Mouse (Mus musculus) lung, postnatal 10 days (tissue): ENCODE measurements at regions not wholly inside any gene's neighbourhood (a gene's known extent, or its start where the extent isn't known, plus 50 kb on each side); places are given as distances from the start of the nearest gene placed in this dataset.

Experiments
- DNase-seq: peaks from one replicate; pipeline ENCODE4 v3.0.0; 2021

- no peak for DNase-seq
Observed at GRCm38 (mm10) chr12:71627421-71628339, 203.2 kb upstream of the Daam1 start.

- no peak for DNase-seq
Observed at GRCm38 (mm10) chr12:71628340-71628738, 202.5 kb upstream of the Daam1 start.

GRCm38 (mm10) chr12:71628796-71629195, 202.1 kb upstream of the Daam1 start:
- DNase-seq: no peak

DNA sequence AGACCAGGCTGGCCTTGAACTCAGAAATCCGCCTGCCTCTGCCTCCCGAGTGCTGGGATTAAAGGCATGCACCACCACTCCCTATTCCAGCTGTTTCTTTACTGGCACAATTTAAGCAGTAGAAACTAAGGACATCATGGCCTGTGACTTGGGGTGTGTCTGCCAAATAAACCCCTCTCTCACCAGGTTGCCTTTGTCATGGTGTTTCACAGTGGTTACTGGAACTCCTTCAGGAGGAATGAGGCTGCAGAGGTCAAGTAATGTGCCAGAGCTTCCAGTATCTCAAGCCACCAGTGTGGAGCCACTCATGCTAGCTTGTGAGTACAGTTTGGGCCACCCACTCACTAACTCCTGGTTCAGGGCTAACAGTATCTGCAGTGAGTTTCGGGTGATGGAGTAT, 200.5 kb upstream of the Daam1 start:
- DNase-seq: no peak

GRCm38 (mm10) chr12:71636300-71636699, 194.6 kb upstream of the Daam1 start:
- DNase-seq: no peak

DNA sequence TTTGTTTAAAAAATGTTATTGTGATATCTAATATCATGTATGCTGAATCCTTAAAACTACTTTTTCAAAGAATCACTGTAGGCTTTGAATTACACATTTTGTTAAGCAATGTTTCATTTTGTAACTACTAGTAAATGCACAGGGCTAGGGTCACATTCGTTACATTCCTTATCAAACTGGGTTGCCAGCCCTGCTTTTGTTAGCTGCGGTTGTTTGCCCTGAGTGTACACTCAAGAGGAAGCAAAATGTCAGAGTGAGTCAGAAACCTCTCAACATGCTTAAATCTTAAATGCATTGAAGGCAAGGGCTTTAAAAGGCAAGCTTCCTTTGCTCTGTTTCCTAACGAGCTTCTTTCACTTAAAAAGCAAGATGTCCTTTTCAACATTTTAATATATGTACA, 193.6 kb upstream of the Daam1 start:
- no peak for DNase-seq

- no peak for DNase-seq
Observed at GRCm38 (mm10) chr12:71638246-71638645, 192.6 kb upstream of the Daam1 start.

DNA sequence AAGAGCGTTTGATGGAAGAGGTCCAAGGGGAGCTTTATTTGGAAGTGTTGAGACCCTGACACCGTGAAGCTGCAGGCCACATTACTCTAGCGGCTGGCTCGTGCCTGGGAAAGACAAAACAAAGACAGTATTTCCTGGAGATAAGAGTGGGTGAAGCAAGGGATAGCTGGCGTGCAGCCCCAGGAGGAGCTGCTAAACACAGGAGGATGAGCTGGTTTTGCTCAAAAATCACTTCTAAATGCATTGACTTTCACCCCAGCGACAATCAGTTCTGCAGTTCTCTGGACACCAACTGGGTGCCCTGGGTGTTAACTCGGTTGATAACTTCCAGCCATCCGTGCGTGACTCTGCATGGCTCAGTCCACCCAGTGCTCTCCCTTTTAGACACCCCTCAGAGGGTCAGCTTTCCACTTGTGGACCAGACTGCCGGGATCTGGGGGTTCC, 190.8 kb upstream of the Daam1 start:
- DNase-seq: peak; percentile 62

DNA sequence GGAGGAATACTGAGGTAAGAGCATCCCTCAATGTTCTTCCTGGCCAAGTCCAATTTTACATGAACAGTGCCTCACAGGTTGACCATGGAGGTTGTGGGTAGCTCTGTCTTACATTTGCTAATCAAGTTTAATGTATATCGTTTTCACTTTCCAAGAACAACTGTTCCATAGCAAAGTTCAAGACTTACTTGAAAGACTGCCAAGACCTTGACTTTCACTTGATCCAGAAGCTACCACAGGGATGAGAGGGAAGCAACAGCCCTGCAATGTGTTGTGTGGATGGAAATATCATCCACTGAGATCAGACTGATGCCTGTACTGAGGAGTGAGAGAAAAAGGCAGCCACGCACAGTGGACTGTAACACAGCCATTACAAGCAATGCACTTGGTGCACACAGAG, 189.4 kb upstream of the Daam1 start:
- no peak for DNase-seq

GRCm38 (mm10) chr12:71642797-71643337, 188.0 kb upstream of the Daam1 start:
- DNase-seq: no peak

GRCm38 (mm10) chr12:71651251-71651650, 179.6 kb upstream of the Daam1 start:
- no peak for DNase-seq

GRCm38 (mm10) chr12:71693346-71694038, 137.4 kb upstream of the Daam1 start:
- DNase-seq: peak; percentile 15

GRCm38 (mm10) chr12:71701753-71702152, 129.1 kb upstream of the Daam1 start:
- peak; percentile 37 for DNase-seq

- no peak for DNase-seq
Observed at GRCm38 (mm10) chr12:71702181-71702580, 128.7 kb upstream of the Daam1 start.

GRCm38 (mm10) chr12:71703146-71703902, 127.6 kb upstream of the Daam1 start:
- DNase-seq: no peak

- DNase-seq: no peak
Observed at GRCm38 (mm10) chr12:71704431-71704830, 126.4 kb upstream of the Daam1 start.

DNA sequence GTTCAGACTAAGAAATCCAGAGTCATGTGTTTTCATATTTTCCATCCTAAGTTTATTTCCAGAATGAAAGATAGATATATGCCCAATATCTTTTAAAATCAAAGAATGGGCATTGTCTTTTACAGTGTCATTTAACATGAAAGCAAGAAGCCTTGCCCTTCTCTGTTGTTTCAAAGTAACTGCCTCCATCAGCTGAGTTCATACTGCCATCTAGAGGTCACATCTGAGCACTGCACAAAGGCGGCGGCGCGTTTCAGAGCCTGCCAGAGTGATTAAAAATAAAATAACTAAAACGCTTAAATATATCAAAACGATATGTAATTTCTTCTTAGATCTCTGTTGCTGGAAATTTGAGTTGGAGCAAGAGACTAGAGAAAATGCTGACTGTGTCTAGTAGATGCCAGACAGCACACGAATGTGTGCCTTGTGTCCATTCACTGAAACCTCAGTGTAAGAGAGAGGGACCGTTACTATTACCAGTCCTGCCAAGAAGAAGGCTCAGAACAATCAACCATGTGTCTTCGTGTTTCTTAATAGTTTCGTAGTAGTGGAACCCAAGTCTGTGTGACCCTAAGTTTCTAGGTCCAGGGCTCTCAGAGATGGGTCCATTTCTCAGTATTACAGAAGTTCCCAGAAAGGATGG, 123.0 kb upstream of the Daam1 start:
- peak; percentile 76 for DNase-seq

- no peak for DNase-seq
Observed at GRCm38 (mm10) chr12:71714606-71715005, 116.3 kb upstream of the Daam1 start.

DNA sequence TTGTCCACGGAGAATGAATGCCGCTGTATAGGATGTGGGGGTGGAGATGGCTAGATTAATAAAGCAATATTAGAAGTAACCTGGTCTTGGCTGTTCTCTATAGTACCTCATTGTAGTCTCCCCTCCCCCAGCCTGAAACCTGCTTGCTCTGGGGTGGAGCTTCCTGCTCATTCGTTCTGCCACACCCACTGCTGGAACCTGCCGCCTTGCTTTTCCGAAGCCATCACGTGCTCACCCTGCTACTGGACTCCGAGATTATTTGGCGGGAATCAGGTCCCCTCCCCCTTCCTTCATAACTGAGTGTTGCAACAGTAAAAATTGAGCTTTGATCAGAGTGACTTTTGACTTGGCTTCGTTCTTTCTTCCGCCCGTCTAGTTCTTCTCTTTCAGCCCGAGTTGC, 112.5 kb upstream of the Daam1 start:
- DNase-seq: peak; percentile 33

- DNase-seq: peak; percentile 26
Observed at GRCm38 (mm10) chr12:71718911-71719310, 112.0 kb upstream of the Daam1 start.

GRCm38 (mm10) chr12:71725140-71725539, 105.7 kb upstream of the Daam1 start:
- no peak for DNase-seq

GRCm38 (mm10) chr12:71725713-71726336, 105.1 kb upstream of the Daam1 start:
- DNase-seq: peak; percentile 74
